Mouse (Mus musculus): ENCODE measurements at regions not wholly inside any gene's neighbourhood (a gene's known extent, or its start where the extent isn't known, plus 50 kb on each side); places are given as distances from the start of the nearest gene placed in this dataset.

GRCm38 (mm10) chr2:171493741-171494140, 549.5 kb downstream of the Cbln4 start:
- no peak for TF ChIP-seq TCF12 (IDR thresholded peaks at IDR 0.05; ENCODE audit: insufficient read depth, poor library complexity, severe bottlenecking)
- no peak for TF ChIP-seq POLR2A (IDR thresholded peaks at IDR 0.05; ENCODE audit: insufficient read length, low read depth)
- no peak for TF ChIP-seq CEBPB (IDR thresholded peaks at IDR 0.05; ENCODE audit: insufficient read depth, poor library complexity, severe bottlenecking)
- TF ChIP-seq MYOD1 (IDR thresholded peaks at IDR 0.05; ENCODE audit: control insufficient read depth in 1 of 3, insufficient read length in 2 of 3, low read depth in 2 of 3), result no peak
- TF ChIP-seq MYOG (IDR thresholded peaks at IDR 0.05; ENCODE audit: control insufficient read depth in 1 of 3, insufficient read depth in 1 of 3, insufficient read length in 2 of 3, low read depth in 2 of 3), result no peak
- TF ChIP-seq MAX (IDR thresholded peaks at IDR 0.05; ENCODE audit: low read depth), result no peak
- no peak for TF ChIP-seq E2F4 (IDR thresholded peaks at IDR 0.05; ENCODE audit: insufficient read depth)
- no peak for TF ChIP-seq POLR2AphosphoS2 (IDR thresholded peaks at IDR 0.05; ENCODE audit: insufficient read length, low read depth)

Measured in myocyte (in vitro differentiated cells).